Mouse (Mus musculus) Patski (cell line): ENCODE measurements around the gene Lurap1. TPM values are rescaled to one million over a fixed set of nuclear protein-coding genes. Genes with fewer than 3 reads are reported as not detected.

Experiments used
- ATAC-seq: fragments of 100-300 bp; one replicate; pipeline ENCODE4 v1.8.0; 2021
- CTCF ChIA-PET: fragments of 350-600 bp; sonication (Branson Sonifier 250); formaldehyde crosslinking; loops from one replicate; lab custom pipeline; 2022; ENCODE audit warnings: inconsistent platforms; lab: Charles Lee
- POLR2A ChIA-PET: fragments of 350-600 bp; sonication (Branson Sonifier 250); formaldehyde crosslinking; loops from one replicate; lab custom pipeline; 2022; ENCODE audit warnings: antibody characterized with exemption, inconsistent platforms; lab: Charles Lee
- DNase-seq: peaks from one replicate; pipeline ENCODE4 v3.0.0-alpha.2; 2011; ENCODE audit warnings: low read depth, low spot score
- H3K27me3 ChIP-seq: fragments of 371-371 bp; one replicate; pipeline ENCODE4 v1.5.1; 2021
- CTCF ChIP-seq: fragments of 100-300 bp; IDR thresholded peaks from one replicate; pipeline ENCODE4 v1.5.1; 2021
- in situ Hi-C: fragments of 300-500 bp; cut with MboI; formaldehyde crosslinking; loops from 3 replicates; pipeline ENCODE4 v1.11.1; 2018; ENCODE audit warnings: low pct_unique_long_range_greater_than_20kb, mixed read lengths
- polyA plus RNA-seq: library from polyadenylated mRNA; unstranded; gene quantifications from one replicate; pipeline ENCODE4 v1.2.3, GENCODE M21; 2021

Gene Lurap1
- polyA plus RNA-seq, 1 experiment from 2014 or later: 8.3 TPM

DNA sequence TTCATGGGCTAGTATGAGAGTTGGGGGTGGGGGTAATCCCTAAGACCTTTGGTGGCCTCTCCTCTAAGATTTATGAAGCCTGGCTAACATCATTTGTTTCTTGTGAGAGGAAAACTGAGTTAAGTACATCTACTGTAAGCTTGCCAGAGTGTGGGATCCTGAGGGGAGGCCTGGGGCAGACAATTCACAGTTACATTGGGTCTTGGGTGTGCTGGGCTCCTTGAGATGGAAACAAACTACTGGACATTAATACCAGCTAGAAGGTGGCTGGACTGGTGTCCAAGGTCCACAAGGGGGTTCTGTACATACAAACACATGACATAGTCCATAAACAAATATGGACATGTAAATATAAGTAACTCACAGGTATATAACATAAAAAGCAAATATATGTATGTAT, 24.0 kb upstream of the Lurap1 start:
- CTCF ChIA-PET: interaction anchor here (1.0 kb wide), 1 partner anchor 40 kb away, joined by 3 read pairs; no protein-coding TSS in a partner anchor
- DNase-seq: no peak
- ATAC-seq: no peak
- in situ Hi-C loops: no loop called here
- no peaks in the 10 kb centered on the region for H3K27me3 ChIP-seq
- POLR2A ChIA-PET: interaction anchor here (0.7 kb wide), 1 partner anchor 29 kb away, joined by 3 read pairs; no protein-coding TSS in a partner anchor
- no peak for TF ChIP-seq CTCF

- ATAC-seq (no peak), DNase-seq (no peak)
- no peak for TF ChIP-seq CTCF
- in situ Hi-C loops: loop anchor here (5.0 kb wide), 1 partner anchor 108 kb away; no protein-coding TSS in a partner anchor
- H3K27me3 ChIP-seq: no peaks in the 10 kb centered on the region
- POLR2A ChIA-PET: interaction anchor here (0.7 kb wide), 1 partner anchor 28 kb away, joined by 3 read pairs; no protein-coding TSS in a partner anchor
- CTCF ChIA-PET: no interaction called here
These were observed 23.5 kb upstream of the Lurap1 start for GRCm38 (mm10) chr4:116174466-116175116.

GRCm38 (mm10) chr4:116173752-116174151, 22.6 kb upstream of the Lurap1 start:
- ATAC-seq (no peak), DNase-seq (no peak)
- H3K27me3 ChIP-seq: no peaks in the 10 kb centered on the region
- in situ Hi-C loops: loop anchor here (5.0 kb wide), 1 partner anchor 109 kb away; no protein-coding TSS in a partner anchor
- ChIA-PET POLR2A (no interaction called here), CTCF (no interaction called here)
- TF ChIP-seq CTCF: no peak

GRCm38 (mm10) chr4:116173072-116173471, 21.9 kb upstream of the Lurap1 start, which contains the start of the genes 1700042G07Rik and Gm49337:
Gene 1700042G07Rik, plus strand, starts transcription at chr4:116173372.
Gene Gm49337, plus strand, starts transcription at chr4:116173384.
- ChIA-PET CTCF (no interaction called here), POLR2A (no interaction called here)
- no peaks in the 10 kb centered on the region for H3K27me3 ChIP-seq
- DNase-seq: no peak
- in situ Hi-C loops: loop anchor here (5.0 kb wide), 1 partner anchor 109 kb away; no protein-coding TSS in a partner anchor
- TF ChIP-seq CTCF: no peak
- ATAC-seq: no peak

DNA sequence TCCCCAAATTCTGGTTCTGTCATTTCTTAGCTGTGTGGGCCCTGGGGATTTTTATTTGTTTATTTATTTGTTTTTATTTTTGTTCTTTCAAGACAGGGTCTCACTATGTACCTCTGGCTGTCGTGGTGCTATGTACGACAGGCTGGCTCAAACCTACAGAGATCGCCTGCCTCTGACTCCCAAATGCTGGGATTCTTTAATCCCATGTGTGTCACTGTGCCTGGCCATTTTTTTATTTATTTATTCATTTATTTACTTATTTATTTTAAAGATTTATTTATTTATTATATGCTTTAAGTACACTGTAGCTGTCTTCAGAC, 18.2 kb upstream of the Lurap1 start:
- in situ Hi-C loops: no loop called here
- ChIA-PET POLR2A (no interaction called here), CTCF (no interaction called here)
- no peak for DNase-seq
- no peaks in the 10 kb centered on the region for H3K27me3 ChIP-seq
- TF ChIP-seq CTCF: no peak
- ATAC-seq: no peak

GRCm38 (mm10) chr4:116168617-116169352, 17.6 kb upstream of the Lurap1 start:
- POLR2A ChIA-PET: no interaction called here
- ATAC-seq: no peak
- no peak for DNase-seq
- CTCF ChIA-PET: no interaction called here
- in situ Hi-C loops: no loop called here
- TF ChIP-seq CTCF: peak; percentile 65
- no peaks in the 10 kb centered on the region for H3K27me3 ChIP-seq

GRCm38 (mm10) chr4:116167404-116167803, 16.3 kb upstream of the Lurap1 start, which contains the start of gene Tspan1:
Gene Tspan1, minus strand, starts transcription at chr4:116167601.
- POLR2A ChIA-PET: no interaction called here
- H3K27me3 ChIP-seq: no peaks in the 10 kb centered on the region
- no peak for ATAC-seq
- CTCF ChIA-PET: interaction anchor here (0.8 kb wide), 1 partner anchor 29 kb away, joined by 3 read pairs; no protein-coding TSS in a partner anchor
- in situ Hi-C loops: no loop called here
- DNase-seq: no peak
- TF ChIP-seq CTCF: peak; percentile 19

DNA sequence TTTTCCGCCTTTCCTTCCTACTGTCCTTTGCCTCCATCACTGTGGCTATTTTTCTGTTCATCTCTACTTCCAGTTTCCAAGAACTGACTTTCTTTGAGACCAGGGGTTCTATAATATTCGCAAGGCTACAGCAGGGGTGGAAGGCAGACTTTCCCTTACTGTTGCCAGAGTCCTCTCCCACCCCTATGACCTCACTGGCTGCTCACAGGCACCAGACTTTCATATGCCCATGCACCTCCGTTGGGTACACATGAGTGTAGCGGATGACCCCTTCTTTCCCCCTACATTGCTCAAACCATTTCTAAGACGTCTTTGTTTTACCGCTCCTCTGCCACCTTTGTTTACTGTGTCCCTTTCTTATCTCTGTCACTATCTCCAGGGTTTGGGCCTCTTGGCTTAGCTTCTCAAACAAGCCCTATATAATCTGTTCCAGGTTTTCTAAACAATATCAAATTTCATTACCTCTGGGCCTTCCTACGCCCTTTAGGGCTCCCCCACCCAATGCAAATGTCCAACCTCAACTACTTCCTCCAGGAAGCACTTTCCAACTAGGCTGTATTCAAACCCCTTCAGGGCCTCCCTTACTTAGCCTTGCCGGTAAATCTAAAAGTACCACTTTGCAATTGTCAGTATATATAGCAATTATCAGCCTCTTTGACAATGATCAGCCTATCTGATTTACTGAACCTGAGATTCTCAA, 14.7 kb upstream of the Lurap1 start:
- DNase-seq (no peak), ATAC-seq (no peak)
- CTCF ChIA-PET: no interaction called here
- POLR2A ChIA-PET: no interaction called here
- in situ Hi-C loops: no loop called here
- no peak for TF ChIP-seq CTCF
- no peaks in the 10 kb centered on the region for H3K27me3 ChIP-seq

DNA sequence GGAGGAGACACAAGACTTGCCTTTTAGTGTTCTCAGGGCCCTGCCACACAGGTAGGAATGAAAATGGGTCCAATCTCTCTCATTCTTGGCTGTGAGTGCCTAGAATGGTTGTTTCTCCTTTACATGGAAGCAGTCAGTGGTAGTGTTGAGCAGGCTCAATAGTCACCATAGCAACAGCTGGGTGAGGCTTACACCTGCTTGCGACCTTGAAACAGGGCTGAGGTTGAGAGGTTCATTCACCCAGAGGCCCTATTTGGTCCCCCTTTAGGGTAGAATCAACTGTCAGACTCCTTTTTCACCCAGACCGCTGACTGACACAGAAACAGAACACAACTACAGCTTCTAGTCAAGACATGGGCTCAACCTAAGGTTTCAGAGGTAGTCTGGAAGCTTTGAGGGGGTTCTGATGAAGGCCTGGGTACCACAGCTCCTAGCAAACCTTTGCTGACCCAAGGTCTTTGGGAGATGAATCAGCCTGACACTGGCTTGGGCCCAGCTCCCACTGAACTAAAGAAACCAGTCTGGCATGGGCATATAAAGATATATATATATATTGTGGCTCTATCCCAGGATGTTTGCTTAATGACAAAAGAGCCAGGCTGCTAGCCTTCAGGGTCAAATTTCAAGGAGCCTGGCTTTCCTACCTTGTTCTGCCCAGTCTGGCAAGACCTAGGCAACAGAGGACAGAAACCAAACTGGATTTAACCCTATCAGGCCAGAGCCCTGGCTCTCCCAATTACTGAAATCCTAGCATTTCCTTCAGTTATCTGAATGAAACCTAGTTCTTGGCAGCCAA, 13.8 kb upstream of the Lurap1 start:
- no peaks in the 10 kb centered on the region for H3K27me3 ChIP-seq
- no peak for TF ChIP-seq CTCF
- no peak for ATAC-seq

DNA sequence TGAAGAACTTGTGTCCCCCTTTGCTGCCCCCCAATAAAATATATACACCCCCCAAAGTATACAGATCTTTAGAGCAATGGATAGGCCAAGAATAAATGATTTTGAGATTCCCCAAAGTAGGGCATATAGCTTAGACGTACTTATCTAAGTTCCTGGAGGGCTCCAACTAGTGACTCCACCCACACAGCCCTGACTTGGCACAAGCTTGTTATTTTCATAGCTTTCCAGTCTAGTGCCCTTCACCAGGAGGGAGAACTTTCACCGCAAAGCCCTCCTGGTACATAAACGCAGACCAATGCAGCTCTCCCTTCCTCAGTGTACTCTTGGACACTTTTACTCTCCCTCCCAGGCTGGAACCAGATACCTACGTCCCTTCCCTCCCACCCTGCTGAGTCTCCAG, 11.0 kb upstream of the Lurap1 start:
- H3K27me3 ChIP-seq: no peaks in the 10 kb centered on the region
- DNase-seq: no peak
- ChIA-PET POLR2A (no interaction called here), CTCF (no interaction called here)
- in situ Hi-C loops: no loop called here
- TF ChIP-seq CTCF: no peak
- no peak for ATAC-seq

More for the DNA sequence above, 13.8 kb upstream of the Lurap1 start:
- ChIA-PET POLR2A (interaction anchor here (0.6 kb wide), 1 partner anchor 16 kb away, joined by 3 read pairs; no protein-coding TSS in a partner anchor), CTCF (no interaction called here)
- in situ Hi-C loops: no loop called here
- no peak for DNase-seq
